Comparison of ENCODE assay signal across 8 mouse cellular contexts in genomic region chr19:45056908-45057698, GRCm38 (mm10). TPM values are rescaled to one million over a fixed set of nuclear protein-coding genes. Genes with fewer than 3 reads are reported as not detected.
DNase-seq lines count a peak whose midpoint lies in the region; ATAC-seq and TF ChIP-seq lines count a peak whose summit lies in the region.

No protein-coding gene starts in this region.

- no peak for ATAC-seq in limb, embryonic 14.5 days (ENCODE audit: low FRiP score, low read depth)
- ATAC-seq in neural tube, embryonic 14.5 days (ENCODE audit: low read depth): no peak

- no peaks in the 10 kb centered on the region for H3K9me3 ChIP-seq in heart, embryonic 10.5 days
- no peaks in the 10 kb centered on the region for H3K9me3 ChIP-seq in limb, embryonic 14.5 days (ENCODE audit: control insufficient read depth, low read length)
- no peaks in the 10 kb centered on the region for H3K9me3 ChIP-seq in neural tube, embryonic 14.5 days (ENCODE audit: control insufficient read depth, low read length)

- no peak for TF ChIP-seq CTCF in embryonic fibroblast, embryonic 13.5 days (IDR thresholded peaks at IDR 0.05; ENCODE audit: borderline replicate concordance, insufficient read depth, low read length)

- H3K4me2 ChIP-seq in limb, embryonic 14.5 days (replicated peaks; ENCODE audit: low read depth, low read length, severe bottlenecking): peak overlapping the region; percentile 84
- H3K4me2 ChIP-seq in neural tube, embryonic 14.5 days (ENCODE audit: low read depth, low read length): peak overlapping the region; percentile 57

- H3K9ac ChIP-seq in limb, embryonic 14.5 days (ENCODE audit: low read depth, low read length, severe bottlenecking): peak overlapping the region; percentile 83
- H3K9ac ChIP-seq in neural tube, embryonic 14.5 days (replicated peaks; ENCODE audit: low read depth, low read length): no peak overlapping the region; the same call in 1 of the 2 replicates

- H3K4me3 ChIP-seq in heart, embryonic 10.5 days: peak overlapping the region; percentile 78
- H3K4me3 ChIP-seq in embryonic fibroblast, embryonic 13.5 days (ENCODE audit: insufficient read depth, low read length): no peak overlapping the region
- H3K4me3 ChIP-seq in limb, embryonic 14.5 days (replicated peaks; ENCODE audit: low read length): peak overlapping the region; percentile 63
- H3K4me3 ChIP-seq in neural tube, embryonic 14.5 days (ENCODE audit: low read depth, low read length): no peak overlapping the region; the same call in 1 of the 2 replicates

- 74% methylated on average over 7 of the region's 7 CpGs for WGBS in heart, embryonic 10.5 days
- 74% methylated on average over 7 of the region's 7 CpGs for WGBS in limb, embryonic 14.5 days
- WGBS in neural tube, embryonic 14.5 days: 88% methylated on average over 7 of the region's 7 CpGs

- no peak for DNase-seq in heart, embryonic 10.5 days (ENCODE audit: low spot score)
- DNase-seq in heart, postnatal 25 days (ENCODE audit: low spot score): no peak
- no peak for DNase-seq in limb, embryonic 14.5 days (ENCODE audit: low spot score)
- DNase-seq in adrenal gland, postnatal 4 days (ENCODE audit: low spot score in 2 of 2): no peak
- no peak for DNase-seq in urinary bladder, postnatal 4 days (ENCODE audit: low spot score in 2 of 2)
- DNase-seq in embryo, embryonic 9.5 days (ENCODE audit: extremely low spot score): no peak

- peaks cover 29% of the 10 kb centered on the region for H3K4me1 ChIP-seq in heart, embryonic 10.5 days
- peaks cover 13% of the 10 kb centered on the region for H3K4me1 ChIP-seq in embryonic fibroblast, embryonic 13.5 days (ENCODE audit: control insufficient read depth, insufficient read depth, low read length)
- peaks cover 16% of the 10 kb centered on the region for H3K4me1 ChIP-seq in limb, embryonic 14.5 days (ENCODE audit: control insufficient read depth, insufficient read depth, low read length)
- H3K4me1 ChIP-seq in neural tube, embryonic 14.5 days (ENCODE audit: control insufficient read depth, insufficient read depth, low read length): peaks cover 19% of the 10 kb centered on the region; the same call in 1 of the 2 replicates

- intact Hi-C loops in heart, postnatal 25 days (cut with DNase I): no loop called here

- peak overlapping the region; percentile 91 for H3K27ac ChIP-seq in heart, embryonic 10.5 days
- H3K27ac ChIP-seq in embryonic fibroblast, embryonic 13.5 days (ENCODE audit: insufficient read depth, low read length): peak overlapping the region; percentile 94
- H3K27ac ChIP-seq in limb, embryonic 14.5 days (replicated peaks; ENCODE audit: low read depth, low read length): peak overlapping the region; percentile 96
- peak overlapping the region; percentile 97 for H3K27ac ChIP-seq in neural tube, embryonic 14.5 days (ENCODE audit: low read depth, low read length)

- no peak; the same call in 1 of the 2 replicates for TF ChIP-seq POLR2A in embryonic fibroblast, embryonic 13.5 days (IDR thresholded peaks at IDR 0.05; ENCODE audit: low read depth, low read length)
- no peak for TF ChIP-seq POLR2A in limb, embryonic 14.5 days (IDR thresholded peaks at IDR 0.05; ENCODE audit: borderline replicate concordance, extremely low read depth, insufficient read depth, insufficient read length)

- H3K36me3 ChIP-seq in heart, embryonic 10.5 days: peaks cover 18% of the 10 kb centered on the region
- H3K36me3 ChIP-seq in limb, embryonic 14.5 days (ENCODE audit: control insufficient read depth, insufficient read depth, low read length): peaks cover 27% of the 10 kb centered on the region
- peaks cover 23% of the 10 kb centered on the region for H3K36me3 ChIP-seq in neural tube, embryonic 14.5 days (ENCODE audit: control insufficient read depth, insufficient read depth, low read length)

- H3K27me3 ChIP-seq in heart, embryonic 10.5 days (ENCODE audit: insufficient read depth, poor library complexity, severe bottlenecking): 0 out of 2 replicates have a peak, but pooled peaks cover 3% of the 10 kb centered on the region
- H3K27me3 ChIP-seq in limb, embryonic 14.5 days (ENCODE audit: control insufficient read depth, insufficient read depth, low read length): no peaks in the 10 kb centered on the region
- H3K27me3 ChIP-seq in neural tube, embryonic 14.5 days (ENCODE audit: control insufficient read depth, insufficient read depth, low read length): no peaks in the 10 kb centered on the region

RNA-seq across cellular contexts. Expression of gene Sfxn3, which starts 9.8 kb away (rescaled TPM):
- polyA plus RNA-seq in heart, embryonic 10.5 days (2016; fragmentation: Nextera tagmentation; extraction: Ambion mirVana): 11.8 and 13.4 TPM in 2 replicates
- total RNA-seq in heart, postnatal 25 days (2021): 10 to 100 TPM; 10.7 to 13.9 TPM
- 94.9 and 96.8 TPM in 2 replicates for polyA plus RNA-seq in embryonic fibroblast, embryonic 13.5 days (2011; ENCODE audit: insufficient read length, low read depth, missing spikeins)
- polyA plus RNA-seq in limb, embryonic 14.5 days (2012; rRNA removed): 44.9 and 48.0 TPM in 2 replicates
- 30.5 and 32.5 TPM in 2 replicates for polyA plus RNA-seq in limb, embryonic 14.5 days (2014; fragmentation: Nextera tagmentation; extraction: Ambion mirVana)
- polyA plus RNA-seq in neural tube, embryonic 14.5 days (2014; fragmentation: Nextera tagmentation; extraction: Ambion mirVana): 73.7 and 79.6 TPM in 2 replicates
- 10 to 100 TPM; 70.9 to 72.4 TPM for total RNA-seq in adrenal gland, postnatal 4 days (2021)

RNA-seq across cellular contexts. Expression of gene Pdzd7, which starts 11.6 kb away (rescaled TPM):
- 0.34 and 0.55 TPM in 2 replicates for polyA plus RNA-seq in heart, embryonic 10.5 days (2016; fragmentation: Nextera tagmentation; extraction: Ambion mirVana)
- under 1 TPM in 1 of 2 experiments, not detected in 1; 0.16 TPM for total RNA-seq in heart, postnatal 25 days (2021)
- polyA plus RNA-seq in embryonic fibroblast, embryonic 13.5 days (2011; ENCODE audit: insufficient read length, low read depth, missing spikeins): 0.42 and 0.74 TPM in 2 replicates
- 0.85 and 0.99 TPM in 2 replicates for polyA plus RNA-seq in limb, embryonic 14.5 days (2012; rRNA removed)
- polyA plus RNA-seq in limb, embryonic 14.5 days (2014; fragmentation: Nextera tagmentation; extraction: Ambion mirVana): 0.26 and 0.47 TPM in 2 replicates
- 2.3 and 2.5 TPM in 2 replicates for polyA plus RNA-seq in neural tube, embryonic 14.5 days (2014; fragmentation: Nextera tagmentation; extraction: Ambion mirVana)
- total RNA-seq in adrenal gland, postnatal 4 days (2021): under 1 TPM; 0.25 to 0.34 TPM

RNA-seq across cellular contexts. Expression of gene Kazald1, which starts 17.9 kb away (rescaled TPM):
- polyA plus RNA-seq in heart, embryonic 10.5 days (2016; fragmentation: Nextera tagmentation; extraction: Ambion mirVana): 3.3 and 6.3 TPM in 2 replicates
- 1 to 10 TPM; 3.8 to 5.2 TPM for total RNA-seq in heart, postnatal 25 days (2021)
- polyA plus RNA-seq in embryonic fibroblast, embryonic 13.5 days (2011; ENCODE audit: insufficient read length, low read depth, missing spikeins): 7.3 and 7.8 TPM in 2 replicates
- polyA plus RNA-seq in limb, embryonic 14.5 days (2012; rRNA removed): 20.5 and 22.9 TPM in 2 replicates
- 31.1 and 33.1 TPM in 2 replicates for polyA plus RNA-seq in limb, embryonic 14.5 days (2014; fragmentation: Nextera tagmentation; extraction: Ambion mirVana)
- polyA plus RNA-seq in neural tube, embryonic 14.5 days (2014; fragmentation: Nextera tagmentation; extraction: Ambion mirVana): 1.2 and 2.1 TPM in 2 replicates
- total RNA-seq in adrenal gland, postnatal 4 days (2021): 1 to 10 TPM; 7.5 TPM

RNA-seq across cellular contexts. Expression of gene Lzts2, which starts 42.9 kb away (rescaled TPM):
- polyA plus RNA-seq in heart, embryonic 10.5 days (2016; fragmentation: Nextera tagmentation; extraction: Ambion mirVana): 47.5 and 61.4 TPM in 2 replicates
- total RNA-seq in heart, postnatal 25 days (2021): 10 to 100 TPM; 52.0 to 69.7 TPM
- 54.1 and 62.0 TPM in 2 replicates for polyA plus RNA-seq in embryonic fibroblast, embryonic 13.5 days (2011; ENCODE audit: insufficient read length, low read depth, missing spikeins)
- 87.0 and 123 TPM in 2 replicates for polyA plus RNA-seq in limb, embryonic 14.5 days (2012; rRNA removed)
- 64.7 and 75.6 TPM in 2 replicates for polyA plus RNA-seq in limb, embryonic 14.5 days (2014; fragmentation: Nextera tagmentation; extraction: Ambion mirVana)
- 16.1 and 20.3 TPM in 2 replicates for polyA plus RNA-seq in neural tube, embryonic 14.5 days (2014; fragmentation: Nextera tagmentation; extraction: Ambion mirVana)
- total RNA-seq in adrenal gland, postnatal 4 days (2021): 100 to 1,000 TPM; 107 to 119 TPM

RNA-seq across cellular contexts. Expression of gene Mrpl43, which starts 50.9 kb away (rescaled TPM):
- 63.8 and 66.3 TPM in 2 replicates for polyA plus RNA-seq in heart, embryonic 10.5 days (2016; fragmentation: Nextera tagmentation; extraction: Ambion mirVana)
- total RNA-seq in heart, postnatal 25 days (2021): 10 to 100 TPM; 54.9 to 55.4 TPM
- polyA plus RNA-seq in embryonic fibroblast, embryonic 13.5 days (2011; ENCODE audit: insufficient read length, low read depth, missing spikeins): 31.1 and 36.9 TPM in 2 replicates
- polyA plus RNA-seq in limb, embryonic 14.5 days (2012; rRNA removed): 67.6 and 78.9 TPM in 2 replicates
- polyA plus RNA-seq in limb, embryonic 14.5 days (2014; fragmentation: Nextera tagmentation; extraction: Ambion mirVana): 55.0 and 61.3 TPM in 2 replicates
- 82.0 and 88.0 TPM in 2 replicates for polyA plus RNA-seq in neural tube, embryonic 14.5 days (2014; fragmentation: Nextera tagmentation; extraction: Ambion mirVana)
- 10 to 100 TPM; 49.9 to 51.2 TPM for total RNA-seq in adrenal gland, postnatal 4 days (2021)

Comparison
In these comparisons a context has a peak if more than half of its experiments do, and no peak if none do; other contexts are left out.
1. H3K4me3 ChIP-seq: peak in heart, embryonic 10.5 days (single experiment) and limb, embryonic 14.5 days (single experiment); none in embryonic fibroblast, embryonic 13.5 days (single experiment) and neural tube, embryonic 14.5 days (single experiment).
2. Peak in every context shown above with its lines, with median percentiles within 50 percentile points of each other: H3K27ac ChIP-seq.